Mouse (Mus musculus) inflammation-experienced regulatory T-cells, adult 6 months (primary cell): ENCODE results near the gene Lce3c. TPM values are rescaled to one million over a fixed set of nuclear protein-coding genes. Genes with fewer than 3 reads are reported as not detected.

Experiments
- ATAC-seq: one replicate; pipeline ENCODE4 v1.8.0; 2017
- polyA plus RNA-seq, 3 experiments: library from polyadenylated mRNA; unstranded; fragments of 100-300 nt; shearing (Covaris generic); gene quantifications; one replicate each; pipeline ENCODE4 v1.2.1; 2017

Lce3c gene
- polyA plus RNA-seq = not detected

DNA sequence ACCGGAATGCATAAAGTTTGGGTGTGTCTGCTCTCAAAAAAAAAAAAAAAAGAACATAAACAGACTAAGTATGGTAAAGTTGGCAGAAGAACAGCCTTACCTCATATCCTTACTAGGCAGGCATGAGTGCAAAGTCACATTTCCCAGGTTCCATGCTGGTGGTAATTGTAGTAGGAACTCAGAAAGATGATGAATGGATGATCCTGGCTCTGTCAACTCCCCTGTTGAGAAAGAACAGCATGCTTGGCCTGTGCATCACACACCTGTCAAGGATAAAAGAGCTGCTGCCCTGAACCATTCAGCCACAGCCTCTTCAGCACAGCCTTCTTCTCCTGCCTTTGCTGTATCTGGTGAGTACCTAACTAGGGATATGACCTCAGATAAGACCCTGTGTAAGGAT, at the start of gene Lce3c:
Lce3c (plus strand) TSS at position 301 of the 400 bp plus-strand sequence.
- no peak for ATAC-seq

DNA sequence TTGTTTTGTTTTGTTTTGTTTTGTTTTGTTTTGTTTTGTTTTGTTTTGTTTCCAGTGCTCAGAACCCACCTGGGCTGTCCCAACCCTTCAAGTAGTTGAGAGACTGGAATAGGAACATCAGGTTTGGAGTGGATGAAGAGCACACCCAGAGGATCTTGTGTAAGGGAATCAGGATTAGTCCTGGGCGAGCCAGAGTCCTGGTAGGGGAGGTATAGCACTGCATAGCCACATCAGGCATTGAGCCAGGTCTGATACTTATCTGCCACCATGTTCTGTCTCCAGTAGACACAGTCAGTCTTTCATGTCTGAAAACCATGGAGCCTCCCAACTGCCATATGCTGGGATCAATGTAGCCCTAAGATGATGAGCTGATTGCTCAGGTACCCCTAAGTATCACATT, 49.8 kb upstream of the Lce3c start:
- no peak for ATAC-seq

DNA sequence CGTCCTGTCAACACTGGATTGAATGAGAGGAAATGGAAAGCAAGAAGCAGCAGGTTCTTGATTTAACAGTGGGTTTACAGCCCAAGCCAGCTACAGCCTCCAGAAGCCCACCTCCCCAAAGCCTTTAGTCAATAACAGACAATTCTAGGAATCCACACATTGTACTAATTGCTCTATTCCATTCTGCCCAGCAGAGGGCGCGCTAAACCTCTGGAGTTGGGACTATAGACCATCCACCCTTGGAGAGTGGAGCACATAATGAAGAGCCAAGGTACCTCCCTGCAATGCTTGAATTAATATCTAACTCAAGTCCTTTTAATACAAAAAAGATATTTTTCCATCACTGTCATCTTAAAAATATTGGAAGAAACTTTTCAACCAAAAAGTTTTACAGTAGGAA, 41.3 kb upstream of the Lce3c start:
- ATAC-seq = no peak

DNA sequence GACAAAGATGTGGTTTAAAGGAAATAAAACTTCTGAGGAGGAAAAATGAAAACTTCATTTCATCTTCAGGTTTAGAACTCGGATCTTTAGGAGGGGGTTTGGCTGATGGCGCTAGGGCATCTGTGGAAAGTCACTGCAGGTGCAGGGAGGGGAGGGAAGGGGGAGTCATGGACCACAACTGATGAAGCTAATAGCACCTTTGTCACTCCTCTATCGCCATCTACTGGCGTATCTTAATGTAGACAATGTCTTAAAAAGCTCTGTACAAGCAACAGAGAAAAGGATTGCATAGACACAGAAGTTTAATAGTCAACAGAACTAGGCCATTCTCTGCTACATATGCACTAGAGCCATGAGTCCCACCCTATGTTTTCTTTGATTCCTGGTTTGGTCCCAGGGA, 40.6 kb upstream of the Lce3c start:
- ATAC-seq = no peak

DNA sequence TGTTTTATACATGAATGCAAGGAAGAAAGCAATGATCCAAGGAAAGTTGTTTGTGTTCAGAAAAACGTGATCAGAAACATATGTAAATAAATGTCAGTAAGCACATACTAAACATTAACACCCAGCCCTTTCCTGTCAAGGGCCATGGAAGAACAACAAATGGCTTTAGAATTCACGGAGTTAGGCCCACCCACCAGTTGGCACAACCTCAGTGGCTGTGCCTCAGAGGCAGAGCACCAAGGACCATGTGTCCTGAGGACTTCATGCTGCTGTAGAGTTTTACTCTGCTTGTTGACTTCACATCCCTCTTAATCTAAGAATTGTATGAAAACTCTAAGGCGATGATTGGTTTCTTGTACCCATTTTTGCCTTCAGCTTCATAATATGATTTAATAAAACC, 39.1 kb upstream of the Lce3c start:
- no peak for ATAC-seq

DNA sequence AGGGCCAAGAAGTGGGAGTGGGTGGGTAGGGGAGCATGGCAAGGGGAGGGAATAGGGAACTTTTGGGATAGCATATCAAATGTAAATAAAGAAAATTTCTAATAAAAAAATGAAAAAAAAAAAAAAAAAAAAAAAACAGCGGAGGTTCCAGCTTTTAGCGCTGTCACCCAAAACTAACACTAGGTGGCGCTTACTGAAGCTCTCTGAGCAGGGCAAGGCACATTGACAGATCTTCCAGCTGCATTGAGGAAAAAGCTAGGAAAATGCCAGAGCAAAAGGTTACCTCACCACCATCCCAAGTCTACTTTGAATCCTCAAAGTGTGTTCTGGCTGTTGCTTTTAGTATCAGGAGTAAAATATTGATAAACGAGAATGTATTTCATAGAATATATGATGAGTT, 36.7 kb upstream of the Lce3c start:
- ATAC-seq = no peak

DNA sequence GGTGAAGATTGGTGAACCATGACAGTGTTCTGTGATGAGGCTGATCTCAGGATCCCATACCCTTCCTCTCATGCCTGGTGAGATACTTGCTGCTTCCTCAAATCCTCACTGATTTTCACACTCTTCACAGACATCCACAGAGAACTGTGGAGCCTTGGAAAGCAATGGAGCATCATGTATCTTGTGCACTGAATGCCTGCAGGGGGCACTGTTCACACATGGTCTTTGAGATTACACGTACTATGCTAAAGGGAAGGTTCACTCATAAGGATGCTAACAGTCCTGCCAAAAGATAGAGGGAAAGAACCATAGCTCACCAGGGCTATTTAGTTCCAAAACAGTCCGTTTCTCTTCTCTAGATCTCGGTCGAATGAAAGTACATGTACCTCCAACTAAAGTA, 23.9 kb upstream of the Lce3c start:
- no peak for ATAC-seq

DNA sequence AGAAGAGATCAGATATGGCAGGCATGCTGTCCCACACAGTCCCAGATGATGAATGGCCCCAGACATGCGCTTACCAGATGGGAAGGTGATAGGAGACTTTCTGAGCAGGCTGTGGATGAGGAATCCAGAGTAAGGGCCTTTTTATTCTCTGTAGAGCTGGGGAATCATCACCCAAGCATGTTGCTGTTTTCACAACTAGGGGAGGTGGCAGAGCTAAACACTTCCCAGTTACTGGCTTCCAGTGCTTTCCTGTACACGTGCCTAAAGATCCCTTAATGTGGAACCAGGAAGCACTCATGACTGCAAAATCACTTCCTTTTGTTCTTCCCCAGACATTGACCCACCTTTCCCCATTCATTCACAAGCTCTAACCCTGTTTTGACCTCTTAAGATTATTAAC, 18.2 kb upstream of the Lce3c start, which contains the start of gene Lce3a:
Lce3a (minus strand) TSS at position 101 of the 400 bp plus-strand sequence.
- no peak for ATAC-seq

DNA sequence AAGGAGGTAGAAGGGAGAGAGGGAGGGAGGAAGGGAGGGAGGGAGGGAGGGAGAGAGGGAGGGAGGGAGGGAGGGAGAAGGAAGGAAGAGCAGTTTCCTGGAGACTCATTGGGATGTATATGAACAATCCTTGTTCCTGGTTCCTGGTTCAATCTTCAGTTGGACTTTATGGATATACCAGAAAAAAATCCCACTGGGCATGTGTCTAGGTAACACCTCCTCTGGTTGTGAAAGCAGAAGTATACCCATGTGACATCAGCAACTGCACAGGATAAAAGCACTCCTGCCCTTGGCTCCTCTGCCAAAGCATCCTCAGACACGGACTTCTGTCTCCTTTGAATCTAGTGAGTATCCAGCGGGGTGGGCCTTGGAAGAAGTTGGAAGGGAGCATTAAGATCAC, 11.6 kb upstream of the Lce3c start, which contains the start of gene Lce3b:
Lce3b (plus strand) TSS at position 301 of the 400 bp plus-strand sequence.
- ATAC-seq = no peak

DNA sequence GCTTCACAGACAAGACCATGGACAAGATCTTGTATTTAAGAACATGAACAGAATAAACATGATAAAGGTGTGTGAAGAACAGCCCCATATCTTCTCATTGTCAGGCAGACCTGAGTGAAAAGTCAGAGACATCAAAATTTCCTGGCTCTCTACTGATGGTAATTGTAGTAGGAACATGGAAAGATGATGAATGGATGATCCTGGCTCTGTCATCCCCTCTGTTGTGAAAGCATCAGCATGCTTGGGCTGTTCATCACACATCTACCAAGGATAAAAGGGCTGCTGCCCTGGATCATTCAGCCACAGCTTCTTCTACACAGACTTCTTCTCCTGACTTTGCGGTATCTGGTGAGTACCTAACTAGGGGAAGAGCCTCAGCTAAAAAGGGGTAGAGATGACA, 12.8 kb downstream of the Lce3c start, which contains the start of gene Lce3d:
Lce3d (plus strand) TSS at position 301 of the 400 bp plus-strand sequence.
- ATAC-seq = no peak

DNA sequence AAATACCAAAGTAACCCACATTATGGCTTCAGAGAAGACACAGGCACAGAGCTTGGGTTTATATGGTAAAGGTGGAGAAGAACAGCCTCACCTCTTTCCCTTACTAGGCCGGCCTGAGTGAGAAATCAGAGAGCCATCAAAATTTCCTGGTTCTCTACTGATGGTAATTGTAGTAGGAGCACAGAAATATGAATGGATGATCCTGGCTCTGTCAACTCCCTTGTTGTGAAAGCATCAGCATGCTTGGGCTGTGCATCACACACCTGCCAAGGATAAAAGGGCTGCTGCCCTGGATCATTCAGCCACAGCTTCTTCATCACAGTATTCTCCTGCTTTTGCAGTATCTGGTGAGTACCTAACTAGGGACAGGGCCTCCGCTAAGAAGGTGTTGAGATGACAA, 22.5 kb downstream of the Lce3c start, which contains the start of gene Lce3e:
Lce3e (plus strand) TSS at position 301 of the 400 bp plus-strand sequence.
- no peak for ATAC-seq

DNA sequence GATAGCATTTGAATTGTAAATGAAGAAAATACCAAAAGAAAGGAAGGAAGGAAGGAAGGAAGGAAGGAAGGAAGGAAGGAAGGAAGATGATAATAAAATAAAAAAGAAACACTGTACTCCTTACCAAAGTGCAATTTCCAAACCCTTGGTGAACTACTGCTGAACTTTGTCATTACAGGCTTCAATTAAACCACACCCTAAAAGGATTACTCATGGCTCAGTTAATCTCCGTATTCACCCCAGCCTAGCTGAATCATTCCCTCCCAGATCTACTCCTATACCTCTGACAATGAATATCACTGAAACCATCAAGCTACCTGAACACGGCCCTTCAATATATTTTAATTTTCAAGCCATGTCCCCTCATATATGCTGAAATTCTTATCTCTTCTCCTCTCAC, 34.2 kb downstream of the Lce3c start:
- ATAC-seq = no peak

DNA sequence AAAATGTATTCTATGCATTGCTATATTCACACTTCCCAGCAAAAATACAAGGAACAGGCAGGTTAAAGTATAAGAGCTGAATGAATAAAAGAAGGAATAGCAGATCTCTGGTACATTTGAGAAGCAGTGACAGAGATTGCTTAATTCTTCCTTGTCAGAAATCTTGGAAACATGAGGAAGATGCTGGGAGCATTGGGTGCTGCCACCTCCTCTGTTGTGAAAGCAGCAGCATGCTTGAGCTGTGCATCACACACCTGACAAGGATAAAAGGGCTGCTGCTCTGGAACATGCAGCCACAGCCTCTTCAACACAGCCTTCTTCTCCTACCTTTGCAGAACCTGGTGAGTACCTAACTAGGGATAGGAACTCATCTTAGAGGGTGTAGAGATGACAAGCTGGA, 47.6 kb downstream of the Lce3c start, which contains the start of gene Lce3f:
Lce3f (plus strand) TSS at position 301 of the 400 bp plus-strand sequence.
- no peak for ATAC-seq

Other genes with a start within 250 kb of the Lce3c start
- not detected for gene Lce1e, start 235.4 kb upstream of the Lce3c start, polyA plus RNA-seq
- not detected for gene Lce1f, start 224.1 kb upstream of the Lce3c start, polyA plus RNA-seq
- not detected for gene Gm38119, start 205.4 kb upstream of the Lce3c start, polyA plus RNA-seq
- not detected for gene Lce1g, start 192.1 kb upstream of the Lce3c start, polyA plus RNA-seq
- not detected for gene Lce1h, start 179.4 kb upstream of the Lce3c start, polyA plus RNA-seq
- gene Lce1i, start 165.6 kb upstream of the Lce3c start, polyA plus RNA-seq = not detected
- not detected for gene Lce1j, start 154.0 kb upstream of the Lce3c start, polyA plus RNA-seq
- not detected for gene Lce1k, start 136.6 kb upstream of the Lce3c start, polyA plus RNA-seq
- not detected for gene Kprp, start 117.2 kb upstream of the Lce3c start, polyA plus RNA-seq
- not detected for gene Lce1l, start 93.2 kb upstream of the Lce3c start, polyA plus RNA-seq
- not detected for gene 2310050C09Rik, start 74.3 kb upstream of the Lce3c start, polyA plus RNA-seq
- not detected for gene Lce3a, start 18.3 kb upstream of the Lce3c start, polyA plus RNA-seq
- not detected for gene Lce3b, start 11.5 kb upstream of the Lce3c start, polyA plus RNA-seq
- gene Lce3d, start 12.9 kb downstream of the Lce3c start, polyA plus RNA-seq = not detected
- not detected for gene Lce3e, start 22.6 kb downstream of the Lce3c start, polyA plus RNA-seq
- not detected for gene Lce3f, start 47.7 kb downstream of the Lce3c start, polyA plus RNA-seq
- not detected for gene Crct1, start 71.2 kb downstream of the Lce3c start, polyA plus RNA-seq
- not detected for gene Lce1m, start 74.6 kb downstream of the Lce3c start, polyA plus RNA-seq
- not detected for gene Gm4858, start 124.3 kb downstream of the Lce3c start, polyA plus RNA-seq
- not detected for gene Crnn, start 200.3 kb downstream of the Lce3c start, polyA plus RNA-seq